Mouse (Mus musculus) ovary, adult 18-20 months (tissue): ENCODE measurements around the gene Krt16.
"Not testable (repeated sequence)": the region's sequence is repeated elsewhere in the genome, so short reads cannot be mapped to it uniquely, and the experiment has no call there.

Source experiments
- DNase-seq: peaks from one replicate; pipeline ENCODE4 v3.0.0; 2022; ENCODE audit warnings: low spot score, mixed read lengths

Gene Krt16

GRCm38 (mm10) chr11:100257967-100258366 is 9.3 kb upstream of the Krt16 start:
- DNase-seq, result no peak

GRCm38 (mm10) chr11:100255514-100255913 is 6.8 kb upstream of the Krt16 start:
- DNase-seq, result no peak

- DNase-seq, result no peak
Observed at GRCm38 (mm10) chr11:100254360-100255090, 5.8 kb upstream of the Krt16 start.

- not testable (repeated sequence) for DNase-seq
Observed at GRCm38 (mm10) chr11:100246471-100246870, 2.2 kb downstream of the Krt16 start.

- not testable (repeated sequence) for DNase-seq
Observed at GRCm38 (mm10) chr11:100240272-100240671, 8.4 kb downstream of the Krt16 start.

GRCm38 (mm10) chr11:100221741-100222140 is 27.0 kb downstream of the Krt16 start:
- no peak for DNase-seq

GRCm38 (mm10) chr11:100219304-100219703 is 29.4 kb downstream of the Krt16 start:
- DNase-seq, result no peak

GRCm38 (mm10) chr11:100208542-100208941 is 40.2 kb downstream of the Krt16 start:
- DNase-seq, result no peak

- no peak for DNase-seq
Observed at GRCm38 (mm10) chr11:100207498-100207897, 41.2 kb downstream of the Krt16 start, which contains the start of gene Krt14. Gene Krt14, minus strand, starts transcription at chr11:100207548.

- no peak for DNase-seq
Observed at GRCm38 (mm10) chr11:100203448-100203847, 45.3 kb downstream of the Krt16 start.

- DNase-seq, result no peak
Observed at GRCm38 (mm10) chr11:100202906-100203305, 45.8 kb downstream of the Krt16 start.

- DNase-seq, result no peak
Observed at GRCm38 (mm10) chr11:100200104-100200820, 48.4 kb downstream of the Krt16 start.

GRCm38 (mm10) chr11:100198666-100199065 is 50.0 kb downstream of the Krt16 start:
- DNase-seq, result no peak
